In genomic region chr1:38478246-38478743, GRCm38 (mm10) we compare ENCODE assay signal across 10 mouse cellular contexts.
DNase-seq lines count a peak whose midpoint lies in the region; ATAC-seq lines count a peak whose summit lies in the region.
"Had no signal": no experiment of that assay in that cellular context is flagged by ENCODE, and none has a peak within 500 bp of the region (broad histone marks: within the 10 kb centered on the region; RNA-seq: fewer than 3 reads in every experiment).

No protein-coding gene starts in this region.

- no peak overlapping the region for H3K4me3 ChIP-seq in liver, embryonic 15.5 days (replicated peaks)
- H3K4me3 ChIP-seq: limb, embryonic 13.5 days had no signal

- no peak overlapping the region for H3K27ac ChIP-seq in liver, embryonic 15.5 days (replicated peaks)
- H3K27ac ChIP-seq: limb, embryonic 13.5 days had no signal

- no peak overlapping the region for H3K9ac ChIP-seq in liver, embryonic 15.5 days
- H3K9ac ChIP-seq: limb, embryonic 13.5 days had no signal

- intact Hi-C loops in left cerebral cortex, postnatal 4 days (cut with DNase I) = no loop called here
- intact Hi-C loops in left cerebral cortex, postnatal 36 days (cut with DNase I) = no loop called here

- no peaks in the 10 kb centered on the region for H3K9me3 ChIP-seq in liver, embryonic 15.5 days (replicated peaks)
- H3K9me3 ChIP-seq: limb, embryonic 13.5 days had no signal

- H3K36me3 ChIP-seq in liver, embryonic 15.5 days (replicated peaks) = no peaks in the 10 kb centered on the region
- H3K36me3 ChIP-seq: limb, embryonic 13.5 days had no signal

- peak overlapping the region; percentile 5; the same call in 1 of the 2 replicates for H3K4me2 ChIP-seq in liver, embryonic 15.5 days
- H3K4me2 ChIP-seq: limb, embryonic 13.5 days had no signal

- 19% methylated on average over 9 of the region's 9 CpGs for WGBS in liver, embryonic 15.5 days (ENCODE audit: insufficient replicate concordance)

- DNase-seq in frontal cortex, postnatal 36 days (ENCODE audit: low spot score in 2 of 2) = no peak
- DNase-seq in urinary bladder, postnatal 14 days (ENCODE audit: low spot score) = peak; percentile 14
- DNase-seq in urinary bladder, adult 2 months (ENCODE audit: low spot score) = no peak
- no peak for DNase-seq in neural tube, embryonic 10.5 days (ENCODE audit: extremely low spot score, low spot score)
- DNase-seq in left cerebral cortex, postnatal 4 days = no peak
- DNase-seq in left cerebral cortex, postnatal 36 days (ENCODE audit: low spot score in 2 of 2) = no peak
- DNase-seq: cerebellum, postnatal 14 days had no signal

- H3K4me1 ChIP-seq in liver, embryonic 15.5 days (replicated peaks) = peaks cover 11% of the 10 kb centered on the region

- ATAC-seq in frontal cortex, adult (ENCODE audit: low TSS enrichment) = peak; percentile 59
- peak; percentile 49; the same call in 1 of the 2 replicates for ATAC-seq in liver, embryonic 15.5 days (ENCODE audit: insufficient read depth)

- H3K27me3 ChIP-seq in liver, embryonic 15.5 days = peaks cover 7% of the 10 kb centered on the region; the same call in 1 of the 2 replicates
- H3K27me3 ChIP-seq: limb, embryonic 13.5 days had no signal
